Mouse (Mus musculus): ENCODE data around the gene Mrnip.

The Mrnip gene

GRCm38 (mm10) chr11:50203302-50203827 lies 29.1 kb downstream of the Mrnip start:
- no peak for DNase-seq (ENCODE audit: low read depth, low spot score)

- DNase-seq (ENCODE audit: low read depth, low spot score): no peak
These were observed 31.2 kb downstream of the Mrnip start for GRCm38 (mm10) chr11:50205434-50205833.

DNA sequence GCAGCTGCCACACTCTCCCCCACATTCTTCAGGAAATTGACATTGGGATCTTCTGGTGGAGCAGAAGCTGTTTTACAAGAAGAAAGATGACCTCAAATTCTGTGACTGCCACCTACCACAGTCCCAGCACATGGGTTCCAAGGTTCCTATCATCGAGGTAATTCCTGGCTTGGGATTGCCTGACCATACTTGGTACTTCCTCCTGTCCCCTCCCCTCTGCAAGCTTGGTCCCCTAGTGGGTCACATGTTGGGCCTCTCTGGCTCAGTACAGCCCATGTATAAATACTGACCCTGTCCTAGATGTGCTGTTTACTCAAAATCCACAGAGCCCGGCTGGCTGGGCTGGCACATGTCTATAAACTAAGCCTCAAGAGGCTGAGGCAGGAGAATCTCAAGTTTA lies 31.8 kb downstream of the Mrnip start:
- no peak for DNase-seq (ENCODE audit: low read depth, low spot score)

DNA sequence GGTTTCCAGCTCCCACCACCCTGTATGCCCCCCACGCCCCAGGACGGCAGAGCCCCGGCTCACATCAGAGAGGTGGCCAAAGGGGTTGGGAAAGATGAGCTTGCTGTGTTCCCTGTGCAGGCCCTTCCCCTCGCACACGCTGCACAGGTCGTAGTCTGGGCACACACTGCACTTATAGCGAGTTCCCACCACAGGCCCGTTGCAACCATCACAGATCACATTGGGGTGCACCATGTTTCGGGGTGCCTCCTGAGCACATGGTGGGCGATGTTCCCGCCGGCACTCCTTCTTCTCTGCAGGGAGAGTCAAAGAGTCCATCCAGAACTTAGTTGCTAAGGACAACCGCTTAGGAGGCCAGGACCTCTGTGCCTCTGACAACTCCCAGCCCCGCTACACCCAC lies 33.1 kb downstream of the Mrnip start:
- DNase-seq (ENCODE audit: low read depth, low spot score): no peak

DNA sequence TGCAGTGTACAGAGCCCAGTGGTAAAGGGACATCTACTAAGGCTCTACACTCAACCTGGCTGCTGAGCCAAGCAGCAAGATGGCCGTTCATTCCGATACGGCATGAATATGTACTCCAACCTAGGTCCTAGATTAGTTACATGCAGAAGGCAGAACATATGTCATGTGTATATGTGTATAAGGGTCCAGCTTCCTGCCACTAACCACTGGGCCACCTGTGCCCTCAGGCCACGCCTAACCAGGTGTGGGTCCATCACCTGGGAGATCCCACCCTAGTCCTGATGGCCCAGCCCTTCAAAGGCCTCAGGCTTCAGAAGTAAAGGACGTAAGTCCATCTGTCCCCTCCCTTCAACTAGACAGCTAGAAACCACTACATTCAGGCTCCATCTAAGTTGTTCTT lies 33.8 kb downstream of the Mrnip start:
- DNase-seq (ENCODE audit: low read depth, low spot score): no peak

- DNase-seq (ENCODE audit: low read depth, low spot score): peak; percentile 87
These were observed 35.9 kb downstream of the Mrnip start for GRCm38 (mm10) chr11:50210101-50210504.

DNA sequence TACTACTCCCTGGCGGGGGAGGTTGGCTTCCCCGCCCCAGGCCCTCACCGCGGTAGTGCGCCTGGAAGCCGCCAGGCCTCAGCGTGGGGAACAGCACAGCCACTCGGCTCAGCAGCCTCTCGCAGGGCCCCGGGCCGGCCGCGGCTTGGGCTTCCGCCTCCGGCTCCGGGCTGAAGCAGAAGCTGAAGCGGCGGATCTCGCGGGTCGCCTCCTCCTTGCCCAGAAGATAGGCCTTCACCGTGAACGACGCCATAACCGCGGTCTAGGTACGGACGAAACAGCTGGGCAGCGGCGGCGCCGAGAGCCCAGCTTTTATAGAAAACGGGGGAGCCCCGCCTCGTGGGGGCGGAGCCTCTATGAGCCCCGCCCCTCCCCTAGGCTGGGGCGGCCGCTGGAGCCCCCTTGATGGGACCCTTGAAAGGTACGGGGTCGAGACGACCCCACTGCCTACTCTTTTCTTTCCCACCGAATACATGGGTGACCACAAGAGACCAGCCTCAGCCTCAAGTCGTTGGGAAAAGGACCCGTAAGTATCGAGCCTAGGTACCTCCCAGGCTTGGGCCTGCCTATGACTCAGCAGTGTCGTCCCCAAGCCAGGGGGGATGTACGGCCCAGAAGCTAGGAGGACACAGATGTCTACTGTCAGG lies 36.4 kb downstream of the Mrnip start, which contains the start of the genes Sqstm1 and Mgat4b:
Sqstm1 (minus strand) TSS at position 323 of the 647 bp plus-strand sequence.
Mgat4b (plus strand) TSS at position 386 of the 647 bp plus-strand sequence.
- DNase-seq (ENCODE audit: low read depth, low spot score): peak; percentile 55

- no peak for DNase-seq (ENCODE audit: low read depth, low spot score)
These were observed 37.2 kb downstream of the Mrnip start for GRCm38 (mm10) chr11:50211322-50212059.

DNA sequence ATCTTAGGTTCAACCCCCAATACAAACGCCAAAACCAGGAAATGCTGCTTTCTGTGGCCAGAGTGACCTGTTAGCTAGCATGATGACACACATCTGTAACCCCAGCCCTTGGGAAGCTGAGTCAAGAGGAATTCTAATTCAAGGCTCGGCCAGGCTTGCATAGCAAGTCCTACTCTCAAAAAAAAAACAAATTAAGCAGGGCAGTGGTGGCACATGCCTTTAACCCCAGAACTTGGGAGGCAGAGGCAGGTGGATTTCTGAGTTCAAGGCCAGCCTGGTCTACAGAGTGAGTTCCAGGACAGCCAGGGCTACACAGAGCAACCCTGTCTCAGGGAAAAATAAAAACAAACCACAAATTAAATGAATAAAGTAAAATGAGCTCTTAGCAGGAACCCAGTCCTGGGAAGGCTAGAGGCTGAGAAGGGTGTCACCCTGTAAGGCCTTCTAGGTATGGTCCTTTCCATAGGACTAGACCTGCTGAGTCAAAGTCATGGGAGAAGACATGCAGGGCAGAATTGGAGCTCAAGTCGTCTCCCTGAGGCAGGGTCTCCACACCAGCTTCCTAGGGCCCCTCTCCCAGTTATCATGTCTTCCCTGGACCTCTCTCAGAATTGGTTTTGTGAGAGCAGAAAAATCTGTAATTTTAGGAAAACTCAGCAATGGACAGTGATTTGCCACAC lies 38.0 kb downstream of the Mrnip start:
- no peak for DNase-seq (ENCODE audit: low read depth, low spot score)

GRCm38 (mm10) chr11:50212848-50213758 lies 38.9 kb downstream of the Mrnip start:
- DNase-seq (ENCODE audit: low read depth, low spot score): no peak

GRCm38 (mm10) chr11:50214631-50215030 lies 40.4 kb downstream of the Mrnip start:
- no peak for DNase-seq (ENCODE audit: low read depth, low spot score)

DNA sequence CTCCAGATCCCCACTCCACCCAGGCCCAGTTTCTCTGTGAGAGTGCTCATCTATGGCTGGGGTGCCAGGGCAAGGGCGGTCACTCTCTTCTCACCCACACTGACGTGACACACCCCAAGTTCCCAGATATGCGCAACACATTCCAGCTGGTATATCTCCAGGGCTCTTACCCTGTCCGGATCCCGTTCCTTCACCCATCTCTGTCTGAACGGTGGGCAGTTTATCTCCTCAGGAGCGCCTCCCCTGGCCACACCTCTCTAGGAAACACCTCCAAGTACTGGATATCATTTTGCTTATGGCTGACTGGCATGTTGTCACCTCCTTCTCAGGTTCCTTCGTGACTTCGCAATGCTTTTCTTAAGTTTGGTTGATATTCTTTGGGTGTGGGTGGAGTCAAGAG lies 41.4 kb downstream of the Mrnip start:
- DNase-seq (ENCODE audit: low read depth, low spot score): no peak

DNA sequence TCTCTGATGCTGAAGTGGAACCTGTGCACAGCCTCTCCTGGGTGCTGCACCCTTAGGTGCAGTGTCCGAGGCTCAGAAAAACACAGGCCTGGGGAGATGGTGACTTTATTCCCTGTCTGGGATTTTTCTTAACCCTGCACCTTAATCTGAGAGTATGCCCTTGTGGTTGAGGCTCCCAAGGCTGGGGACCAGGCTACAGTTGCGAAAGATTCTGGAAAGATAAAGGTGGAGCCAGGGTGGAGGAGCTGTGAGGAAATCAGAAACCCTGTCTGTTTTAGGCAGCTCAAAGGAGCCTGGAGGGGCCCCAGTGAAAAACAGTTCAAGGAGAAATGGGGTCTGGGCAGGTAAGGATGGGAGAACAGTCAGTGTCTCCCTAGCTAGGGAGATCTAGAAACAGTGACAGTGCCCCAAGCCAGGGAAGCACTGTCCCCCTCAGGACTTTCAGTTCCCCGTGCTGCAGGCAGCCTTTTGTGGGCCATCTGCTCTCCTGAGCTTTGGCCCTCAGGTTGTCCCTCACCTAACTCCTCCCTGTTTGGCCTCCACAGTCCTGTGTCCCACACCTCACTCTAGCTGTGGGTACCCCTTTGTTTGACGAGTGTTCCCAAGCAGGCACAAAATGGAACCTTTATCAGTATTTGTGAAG lies 42.6 kb downstream of the Mrnip start:
- DNase-seq (ENCODE audit: low read depth, low spot score): no peak

- no peak for DNase-seq (ENCODE audit: low read depth, low spot score)
These were observed 43.6 kb downstream of the Mrnip start for GRCm38 (mm10) chr11:50217811-50218210.

DNA sequence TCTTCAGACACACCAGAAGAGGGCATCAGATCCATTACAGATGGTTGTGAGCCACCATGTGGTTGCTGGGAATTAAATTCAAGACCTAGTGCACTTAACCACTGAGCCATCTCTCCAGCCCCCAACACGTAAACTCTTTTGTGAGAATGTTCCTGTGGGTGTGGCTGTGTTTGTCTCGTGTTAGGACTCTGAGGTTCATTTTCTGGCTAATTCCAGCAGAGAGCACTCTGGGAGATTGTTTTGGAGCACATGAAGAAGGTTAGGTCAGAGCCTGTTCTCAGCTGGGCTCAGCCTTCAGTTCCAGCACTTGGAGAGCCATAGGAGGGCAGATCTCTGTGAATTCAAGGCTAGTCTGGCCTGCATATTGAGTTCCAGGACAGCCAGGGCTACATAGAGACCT lies 45.6 kb downstream of the Mrnip start:
- no peak for DNase-seq (ENCODE audit: low read depth, low spot score)

DNA sequence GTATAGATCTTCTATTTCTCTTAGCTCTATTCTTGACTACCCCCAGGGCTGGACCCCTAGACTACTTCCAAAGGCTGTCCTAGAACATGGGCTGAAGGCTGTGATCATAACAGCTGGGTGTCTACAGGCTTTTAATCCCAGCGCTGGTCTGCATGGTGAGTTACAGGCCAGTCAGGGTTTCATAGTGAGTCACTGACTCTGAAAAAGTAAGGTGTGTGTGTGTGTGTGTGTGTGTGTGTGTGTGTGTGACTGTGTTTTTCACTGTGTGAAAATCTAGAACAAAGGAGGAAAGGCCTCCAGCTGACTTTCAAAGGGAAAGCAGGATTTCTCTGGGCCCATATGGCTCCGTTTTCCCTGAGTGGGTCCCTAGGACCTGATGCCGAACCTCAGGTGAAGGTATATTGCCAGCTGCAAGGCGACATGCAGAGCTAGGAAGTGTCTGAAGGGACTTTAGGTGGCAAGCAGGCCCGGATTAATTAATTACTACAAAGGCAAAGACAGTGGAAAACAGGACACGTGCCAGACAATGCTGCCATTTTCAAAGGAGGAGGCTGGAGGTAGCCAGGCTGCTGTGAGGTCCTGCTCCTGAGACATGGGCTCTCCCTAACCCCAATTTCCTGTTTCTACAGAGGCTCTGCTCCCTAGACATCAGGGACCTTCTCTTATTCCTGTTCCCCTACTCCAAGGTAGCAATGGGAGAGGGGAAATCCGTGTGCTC lies 48.5 kb downstream of the Mrnip start:
- no peak for DNase-seq (ENCODE audit: low read depth, low spot score)

DNA sequence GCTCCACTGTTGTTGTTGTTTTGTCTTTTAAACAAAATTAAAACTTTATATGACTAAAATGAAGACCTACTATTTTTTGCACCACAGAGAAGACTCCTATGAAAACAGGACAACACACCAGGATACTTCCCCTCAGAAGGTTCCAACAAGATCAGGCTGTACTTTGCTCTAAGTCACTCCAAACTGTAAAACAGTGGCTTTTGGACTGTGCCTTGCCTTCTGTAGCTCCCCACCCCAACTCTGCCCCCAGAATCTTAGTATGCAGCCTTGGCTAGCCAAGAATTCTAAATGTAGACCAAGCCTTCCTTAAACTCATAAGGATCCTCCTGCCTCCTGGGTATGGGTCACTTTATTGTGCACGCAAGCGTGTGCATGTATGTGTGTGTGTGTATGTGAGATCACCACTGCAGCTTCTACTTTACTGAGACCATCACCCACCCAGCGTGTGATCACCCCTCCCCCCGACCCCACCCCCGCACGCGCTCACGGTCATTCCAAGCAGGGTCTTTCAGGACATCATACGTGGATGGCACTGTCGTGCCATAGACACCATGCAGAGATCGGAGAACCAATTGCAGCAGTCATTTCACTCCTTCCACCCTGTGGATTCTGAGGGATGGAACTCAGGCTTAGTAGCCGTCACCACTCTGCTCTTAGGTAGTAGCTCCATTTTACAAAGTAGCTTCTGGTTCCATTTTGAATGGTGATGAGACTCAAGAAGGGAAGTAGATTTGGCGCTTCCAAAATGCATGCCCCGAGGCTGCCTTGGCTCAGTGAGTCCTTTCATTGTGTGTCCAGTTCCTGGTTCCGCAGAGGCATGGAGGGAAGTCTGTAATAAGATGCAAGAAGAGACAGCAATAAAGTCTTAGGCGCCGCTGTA lies 49.8 kb downstream of the Mrnip start:
- no peak for DNase-seq (ENCODE audit: low read depth, low spot score)

DNA sequence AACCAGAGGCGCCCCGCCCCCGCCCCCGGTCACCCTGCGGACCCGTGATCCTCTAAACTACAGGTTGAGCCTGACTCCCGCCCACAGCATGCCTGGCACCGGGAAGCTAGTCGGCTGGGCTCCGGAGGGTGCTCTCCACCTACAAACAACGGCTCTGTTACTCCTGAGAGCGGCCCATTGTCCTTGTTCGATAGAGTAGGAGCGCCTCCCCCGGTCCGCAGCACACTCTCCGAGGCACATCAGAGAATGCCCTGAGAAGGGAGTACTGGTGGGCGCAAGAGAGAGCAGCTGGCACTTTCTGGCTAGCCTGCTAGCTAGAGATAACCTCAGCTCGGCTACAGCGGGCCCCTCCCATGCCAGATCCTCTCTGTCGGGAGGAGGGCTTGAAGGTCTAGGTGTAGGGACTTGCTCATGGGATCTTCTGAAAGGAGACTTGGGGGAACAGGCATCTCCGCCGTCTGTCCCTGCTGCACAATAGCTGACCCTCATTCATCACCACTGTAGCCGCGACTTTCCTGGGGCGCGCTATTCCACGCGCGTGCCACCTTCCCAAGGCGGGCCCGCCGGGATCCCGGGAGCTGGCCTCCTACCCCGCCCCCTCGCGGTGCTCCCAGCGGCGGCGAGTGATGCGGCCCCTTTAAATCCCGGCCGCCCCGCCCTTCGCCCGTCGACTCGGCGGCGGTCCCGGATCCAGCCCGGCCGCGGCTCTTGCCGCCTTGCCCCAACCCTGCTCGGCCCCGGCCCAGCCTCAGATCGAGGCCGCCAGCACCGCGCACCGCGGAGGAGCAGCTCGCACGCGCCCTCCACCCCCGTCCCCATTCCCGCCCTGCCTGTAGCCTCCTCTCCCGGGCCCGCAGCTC lies 50.7 kb downstream of the Mrnip start:
- DNase-seq (ENCODE audit: low read depth, low spot score): peak; percentile 66

All from brain, embryonic 18.5 days (tissue).